Mouse (Mus musculus) cortical plate, adult 2 months (tissue): ENCODE data around the gene Tex44.

Experiments used
- CTCF ChIP-seq: fragments of 200-500 bp; IDR thresholded peaks from 2 replicates; pipeline ENCODE4 v1.5.1; 2011; ENCODE audit warnings: mild to moderate bottlenecking, control low read depth, low read length; ENCODE audit not compliant: insufficient read depth; ENCODE audit errors: extremely low read depth
- POLR2A ChIP-seq: fragments of 200-500 bp; IDR thresholded peaks from 2 replicates; pipeline ENCODE4 v1.6.1; 2011; ENCODE audit warnings: mild to moderate bottlenecking, low read length, control low read depth; ENCODE audit not compliant: insufficient read depth; ENCODE audit errors: extremely low read depth

DNA sequence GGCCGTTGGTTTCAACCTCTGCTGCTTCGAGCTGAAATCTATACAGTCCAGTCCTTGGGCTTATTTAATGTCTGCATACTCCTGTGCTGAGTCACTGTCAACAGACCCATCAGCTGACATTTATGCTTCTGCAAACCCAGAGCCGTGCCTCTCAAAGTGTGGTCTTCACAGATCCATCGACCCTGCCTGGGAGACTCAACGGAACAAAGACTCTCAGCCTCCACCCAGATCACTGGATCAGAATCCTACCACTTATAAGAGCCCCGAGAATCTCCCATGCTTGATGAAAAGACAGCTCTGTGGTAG, 11.8 kb downstream of the Tex44 start:
- TF ChIP-seq CTCF, result no peak
- TF ChIP-seq POLR2A, result no peak
